In the genomic region with DNA sequence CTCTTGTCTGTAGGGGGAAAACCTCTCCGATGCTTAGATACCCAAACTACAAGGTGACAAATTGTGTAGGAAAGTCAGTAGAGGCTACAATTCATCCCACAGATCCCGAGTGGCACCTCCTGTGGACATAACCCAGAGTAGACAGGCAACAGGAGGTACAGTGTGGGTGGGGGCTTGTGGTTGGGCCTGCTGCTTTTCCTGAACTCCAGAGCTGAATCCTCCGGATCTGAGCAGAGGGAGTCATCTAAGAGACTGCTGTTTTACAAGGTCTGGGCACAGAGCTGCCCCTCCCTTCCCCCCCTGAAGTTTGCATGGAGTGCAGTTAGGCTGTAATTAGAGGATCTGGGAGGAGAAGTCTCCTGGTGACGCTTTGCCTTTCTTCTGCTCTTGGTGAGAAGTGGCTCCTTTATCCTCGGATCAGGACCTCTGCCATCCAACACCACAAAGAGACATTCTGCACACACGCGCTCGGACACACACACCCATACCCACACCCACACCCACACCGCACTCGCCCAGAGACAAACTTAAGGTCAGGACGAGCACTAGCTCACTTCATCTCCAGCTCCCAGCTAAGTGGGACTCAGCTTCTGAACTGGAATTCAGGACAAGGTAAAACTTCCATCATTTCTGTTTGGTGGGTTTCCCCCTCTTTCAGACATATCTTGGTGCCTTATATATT, we compare ENCODE assay signal across 10 mouse cellular contexts. TPM values are rescaled to one million over a fixed set of nuclear protein-coding genes. Genes with fewer than 3 reads are reported as not detected.
A peak's percentile ranks its signal among the peaks of the same experiment; 100 is the strongest.
DNase-seq lines count a peak whose midpoint lies in the region; ATAC-seq and TF ChIP-seq lines count a peak whose summit lies in the region.
"Had no signal": no experiment of that assay in that cellular context is flagged by ENCODE, and none has a peak within 500 bp of the region (broad histone marks: within the 10 kb centered on the region; RNA-seq: fewer than 3 reads in every experiment).

No protein-coding gene starts in this region.

- H3K27ac ChIP-seq in heart, postnatal 0 days (ENCODE audit: low read depth), result no peak overlapping the region; the same call in 1 of the 2 replicates
- H3K27ac ChIP-seq in midbrain, embryonic 11.5 days (ENCODE audit: low read depth, low read length), result no peak overlapping the region; the same call in 1 of the 2 replicates
- H3K27ac ChIP-seq in midbrain, embryonic 13.5 days, result no peak overlapping the region
- no peak overlapping the region for H3K27ac ChIP-seq in hindbrain, embryonic 13.5 days

- H3K9ac ChIP-seq in heart, postnatal 0 days (replicated peaks; ENCODE audit: low read depth, low read length), result no peak overlapping the region
- H3K9ac ChIP-seq in midbrain, embryonic 11.5 days (ENCODE audit: low read length), result no peak overlapping the region
- no peak overlapping the region for H3K9ac ChIP-seq in midbrain, embryonic 13.5 days (replicated peaks)
- no peak overlapping the region for H3K9ac ChIP-seq in hindbrain, embryonic 13.5 days

- 34% methylated on average over 11 of the region's 11 CpGs for WGBS in heart, postnatal 0 days
- 38% methylated on average over 11 of the region's 11 CpGs for WGBS in midbrain, embryonic 11.5 days
- WGBS in midbrain, embryonic 13.5 days, result 42% methylated on average over 11 of the region's 11 CpGs
- WGBS in hindbrain, embryonic 13.5 days, result 45% methylated on average over 11 of the region's 11 CpGs

- TF ChIP-seq EP300 in heart, postnatal 0 days (IDR thresholded peaks at IDR 0.05; ENCODE audit: low read depth), result no peak

- intact Hi-C loops in heart, postnatal 25 days (cut with DNase I), result no loop called here

- H3K4me2 ChIP-seq in heart, postnatal 0 days (ENCODE audit: low read depth, low read length), result peak overlapping the region; percentile 82
- H3K4me2 ChIP-seq in midbrain, embryonic 11.5 days, result no peak overlapping the region
- H3K4me2 ChIP-seq in midbrain, embryonic 13.5 days (replicated peaks), result no peak overlapping the region
- 0 out of 2 replicates have a peak overlapping the region, but pooled peaks have one; percentile 10 for H3K4me2 ChIP-seq in hindbrain, embryonic 13.5 days

- no peaks in the 10 kb centered on the region for H3K27me3 ChIP-seq in heart, postnatal 0 days (ENCODE audit: control insufficient read depth, insufficient read depth, low read length)
- no peaks in the 10 kb centered on the region for H3K27me3 ChIP-seq in midbrain, embryonic 11.5 days (ENCODE audit: control insufficient read depth, insufficient read depth, low read length)
- H3K27me3 ChIP-seq in midbrain, embryonic 13.5 days, result peaks cover 7% of the 10 kb centered on the region; the same call in 1 of the 2 replicates
- H3K27me3 ChIP-seq in hindbrain, embryonic 13.5 days, result peaks cover 5% of the 10 kb centered on the region; the same call in 1 of the 2 replicates

- H3K4me1 ChIP-seq in heart, postnatal 0 days (ENCODE audit: control insufficient read depth, insufficient read depth), result peaks cover 8% of the 10 kb centered on the region; the same call in 1 of the 2 replicates
- peaks cover 3% of the 10 kb centered on the region for H3K4me1 ChIP-seq in midbrain, embryonic 11.5 days (ENCODE audit: control insufficient read depth, insufficient read depth, low read length)
- peaks cover 6% of the 10 kb centered on the region; the same call in 1 of the 2 replicates for H3K4me1 ChIP-seq in midbrain, embryonic 13.5 days (replicated peaks)
- peaks cover 13% of the 10 kb centered on the region; the same call in 1 of the 2 replicates for H3K4me1 ChIP-seq in hindbrain, embryonic 13.5 days (replicated peaks)

- no peak for ATAC-seq in heart, postnatal 0 days (ENCODE audit: insufficient read depth, low read depth)
- ATAC-seq in midbrain, embryonic 11.5 days (ENCODE audit: low FRiP score), result 0 out of 2 replicates have a peak, but pooled peaks have one; percentile 12
- ATAC-seq in midbrain, embryonic 13.5 days, result no peak
- ATAC-seq in hindbrain, embryonic 13.5 days (ENCODE audit: low FRiP score), result no peak

- no peak for TF ChIP-seq CTCF in heart, postnatal 0 days (IDR thresholded peaks at IDR 0.05; ENCODE audit: low read depth)

- no peaks in the 10 kb centered on the region for H3K9me3 ChIP-seq in heart, postnatal 0 days (replicated peaks; ENCODE audit: control insufficient read depth, low read length)
- H3K9me3 ChIP-seq in midbrain, embryonic 11.5 days (ENCODE audit: control insufficient read depth, low read length), result no peaks in the 10 kb centered on the region
- no peaks in the 10 kb centered on the region for H3K9me3 ChIP-seq in midbrain, embryonic 13.5 days
- H3K9me3 ChIP-seq in hindbrain, embryonic 13.5 days, result no peaks in the 10 kb centered on the region

- no peaks in the 10 kb centered on the region for H3K36me3 ChIP-seq in heart, postnatal 0 days (replicated peaks; ENCODE audit: control insufficient read depth, insufficient read depth, low read length)
- no peaks in the 10 kb centered on the region for H3K36me3 ChIP-seq in midbrain, embryonic 11.5 days (ENCODE audit: control insufficient read depth, insufficient read depth, low read length)
- no peaks in the 10 kb centered on the region for H3K36me3 ChIP-seq in midbrain, embryonic 13.5 days
- no peaks in the 10 kb centered on the region for H3K36me3 ChIP-seq in hindbrain, embryonic 13.5 days

- H3K4me3 ChIP-seq in heart, postnatal 0 days (ENCODE audit: low read depth, low read length), result 0 out of 2 replicates have a peak overlapping the region, but pooled peaks have one; percentile 50
- no peak overlapping the region for H3K4me3 ChIP-seq in midbrain, embryonic 11.5 days (ENCODE audit: low read depth, low read length)
- H3K4me3 ChIP-seq in midbrain, embryonic 13.5 days (replicated peaks), result no peak overlapping the region
- H3K4me3 ChIP-seq in hindbrain, embryonic 13.5 days, result no peak overlapping the region

- DNase-seq in heart, postnatal 0 days (ENCODE audit: low spot score), result no peak
- no peak for DNase-seq in heart, postnatal 25 days (ENCODE audit: low spot score)
- peak; percentile 87 for DNase-seq in midbrain, embryonic 11.5 days (ENCODE audit: low spot score, missing footprints)
- DNase-seq in retina, postnatal 1 day, result peak; percentile 35
- no peak for DNase-seq in thymus, postnatal 25 days
- DNase-seq in ovary, adult 18-20 months (ENCODE audit: low spot score), result no peak
- DNase-seq: adrenal gland, postnatal 14 days; cerebellum, postnatal 10 days had no signal

RNA-seq across cellular contexts. Expression of a gene that starts 0.8 kb away (rescaled TPM):
- 0.04 and 0.46 TPM in 2 replicates for total RNA-seq in heart, postnatal 0 days (2014; rRNA removed; ENCODE audit: low replicate concordance)
- polyA plus RNA-seq in heart, postnatal 0 days (2015; fragmentation: Nextera tagmentation; extraction: Ambion mirVana), result 0.64 and 0.78 TPM in 2 replicates
- total RNA-seq in heart, postnatal 25 days (2021), result under 1 TPM; 0.36 to 0.53 TPM
- polyA plus RNA-seq in midbrain, embryonic 11.5 days (2014; fragmentation: Nextera tagmentation; extraction: Ambion mirVana), result 17.9 and 19.4 TPM in 2 replicates
- polyA plus RNA-seq in midbrain, embryonic 13.5 days (2015; fragmentation: Nextera tagmentation; extraction: Ambion mirVana), result 0.75 and 0.86 TPM in 2 replicates
- 1.6 and 1.8 TPM in 2 replicates for polyA plus RNA-seq in hindbrain, embryonic 13.5 days (2015; fragmentation: Nextera tagmentation; extraction: Ambion mirVana)

Comparison
In these comparisons a context has a peak if more than half of its experiments do, and no peak if none do; other contexts are left out.
1. DNase-seq: peak in midbrain, embryonic 11.5 days (single experiment) and retina, postnatal 1 day (single experiment); none in heart, postnatal 0 days (single experiment), heart, postnatal 25 days (single experiment), thymus, postnatal 25 days (single experiment) and ovary, adult 18-20 months (single experiment).
2. H3K4me2 ChIP-seq: peak in heart, postnatal 0 days (single experiment) and hindbrain, embryonic 13.5 days (single experiment); none in midbrain, embryonic 11.5 days (single experiment) and midbrain, embryonic 13.5 days (single experiment).